Mouse (Mus musculus) midbrain, postnatal 0 days (tissue): ENCODE results near the gene Cry2. TPM values are rescaled to one million over a fixed set of nuclear protein-coding genes. Genes with fewer than 3 reads are reported as not detected.
A peak's percentile ranks its signal among the peaks of the same experiment; 100 is the strongest.

Experiments
- ATAC-seq: fragments of 200-750 bp; cut with Nextera tagmentation; 2 replicates; pipeline ENCODE4 v1.8.0; 2017; ENCODE audit warnings: moderate number of reproducible peaks, mild to moderate bottlenecking, moderate TSS enrichment, moderate library complexity; ENCODE audit not compliant: low FRiP score
- DNase-seq: peaks from one replicate; pipeline ENCODE4 v3.0.0-alpha.2; 2015; ENCODE audit warnings: low spot score
- H3K27ac ChIP-seq: fragments of 300-500 bp; sonication (generic); 2 replicates; pipeline ENCODE4 v1.5.1; 2014; ENCODE audit warnings: low read depth, mild to moderate bottlenecking, low read length, mixed read lengths
- H3K27me3 ChIP-seq: fragments of 300-500 bp; sonication (generic); 2 replicates; pipeline ENCODE4 v1.6.1; 2014; ENCODE audit warnings: low read length, control low read depth, mixed read lengths; ENCODE audit not compliant: insufficient read depth
- H3K36me3 ChIP-seq: fragments of 300-500 bp; sonication (generic); 2 replicates; pipeline ENCODE4 v1.6.1; 2014; ENCODE audit warnings: low read length, control low read depth, mixed read lengths; ENCODE audit not compliant: insufficient read depth
- H3K4me1 ChIP-seq: fragments of 300-500 bp; sonication (generic); 2 replicates; pipeline ENCODE4 v1.6.1; 2014; ENCODE audit warnings: mild to moderate bottlenecking, control low read depth, antibody characterized with exemption, low read length, mixed read lengths; ENCODE audit not compliant: insufficient read depth
- H3K4me2 ChIP-seq: fragments of 300-500 bp; sonication (generic); 2 replicates; pipeline ENCODE4 v1.6.1; 2014; ENCODE audit warnings: low read depth, mild to moderate bottlenecking, low read length, mixed read lengths; ENCODE audit not compliant: poor library complexity, severe bottlenecking
- H3K4me3 ChIP-seq: fragments of 300-500 bp; sonication (generic); 2 replicates; pipeline ENCODE4 v1.5.1; 2014; ENCODE audit warnings: low read depth, mild to moderate bottlenecking, low read length, moderate library complexity
- H3K9ac ChIP-seq: fragments of 300-500 bp; sonication (generic); replicated peaks from 2 replicates; pipeline ENCODE4 v1.6.1; 2014; ENCODE audit warnings: mild to moderate bottlenecking, low read length, moderate library complexity, mixed read lengths; ENCODE audit not compliant: poor library complexity, severe bottlenecking
- H3K9me3 ChIP-seq: fragments of 300-500 bp; sonication (generic); 2 replicates; pipeline ENCODE4 v1.6.1; 2016; ENCODE audit warnings: low read length, control low read depth
- CTCF ChIP-seq: IDR thresholded peaks from 2 replicates; pipeline ENCODE4 v1.5.1; 2016; ENCODE audit warnings: antibody characterized with exemption, mild to moderate bottlenecking
- WGBS: fragments of 180-500 bp; shearing (Covaris S2); extraction: QIAGEN DNeasy Blood & Tissue Kit; methylation state at CpG from one replicate; pipeline ENCODE4 v1.1.7; 2014; 5-methylcytosine and 5-hydroxymethylcytosine counted together
- polyA plus RNA-seq: library from polyadenylated mRNA; unstranded; fragments of >200 nt; fragmentation: Nextera tagmentation; extraction: Ambion mirVana; gene quantifications from 2 replicates; pipeline ENCODE4 v1.2.1, GENCODE M21; 2015
- total RNA-seq: library from RNA; depleted of rRNA; stranded (reverse); fragments of >200 nt; gene quantifications from 2 replicates; pipeline ENCODE4 v1.2.3, GENCODE M21; 2014

Gene Cry2
- total and polyA plus RNA-seq, 2 experiments from 2014 or later: 41.9 to 55.2 TPM

DNA sequence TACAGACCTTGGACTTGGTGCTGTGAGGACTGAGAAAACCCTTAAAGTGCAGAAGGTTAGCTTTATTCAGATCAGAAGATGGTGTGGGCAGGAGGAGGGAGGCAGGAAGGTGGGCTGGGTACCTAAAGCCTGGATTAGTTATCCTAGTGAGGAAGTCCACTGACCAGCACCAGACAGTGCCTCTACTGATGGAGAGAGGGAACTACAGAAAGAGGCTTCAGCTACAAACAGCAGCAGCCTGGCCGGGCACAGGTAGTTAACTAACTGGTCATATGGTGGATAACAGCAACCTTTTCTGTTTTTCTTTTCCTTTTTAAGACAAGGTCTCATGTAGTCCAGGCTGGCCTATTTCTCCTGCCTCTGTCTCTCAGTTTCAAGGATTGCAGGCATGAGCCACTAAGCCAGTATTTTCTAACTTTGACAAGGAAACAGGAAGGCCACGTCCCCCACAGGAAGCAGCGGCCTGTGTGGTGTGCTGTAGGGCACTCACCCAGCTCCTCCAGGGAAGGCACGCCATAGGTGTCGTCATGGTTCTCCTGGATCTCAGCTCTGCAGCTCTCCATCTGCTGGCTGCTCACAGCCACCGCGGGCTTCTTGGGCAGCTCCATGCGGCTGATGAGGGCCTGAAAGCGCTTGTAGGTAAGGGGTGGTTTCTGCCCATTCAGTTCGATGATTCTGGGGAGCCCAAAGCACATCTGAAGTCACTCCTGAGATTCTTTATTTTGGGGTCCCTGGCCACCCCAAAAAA lies 11.3 kb downstream of the Cry2 start:
- whole genome bisulfite sequencing: 81% methylated on average over 10 of the region's 10 CpGs
- ATAC-seq (no peak), DNase-seq (peak; percentile 43)
- Histone ChIP-seq H3K4me1 (0 out of 2 replicates have a peak, but pooled peaks cover 6% of the 10 kb centered on the region), H3K27ac (peak overlapping the region; percentile 71; the same call in 1 of the 2 replicates), H3K27me3 (no peaks in the 10 kb centered on the region), H3K4me3 (no peak overlapping the region), H3K4me2 (no peak overlapping the region), H3K36me3 (peaks cover 68% of the 10 kb centered on the region), H3K9ac (no peak overlapping the region), H3K9me3 (no peaks in the 10 kb centered on the region)
- TF ChIP-seq CTCF: peak; percentile 59

DNA sequence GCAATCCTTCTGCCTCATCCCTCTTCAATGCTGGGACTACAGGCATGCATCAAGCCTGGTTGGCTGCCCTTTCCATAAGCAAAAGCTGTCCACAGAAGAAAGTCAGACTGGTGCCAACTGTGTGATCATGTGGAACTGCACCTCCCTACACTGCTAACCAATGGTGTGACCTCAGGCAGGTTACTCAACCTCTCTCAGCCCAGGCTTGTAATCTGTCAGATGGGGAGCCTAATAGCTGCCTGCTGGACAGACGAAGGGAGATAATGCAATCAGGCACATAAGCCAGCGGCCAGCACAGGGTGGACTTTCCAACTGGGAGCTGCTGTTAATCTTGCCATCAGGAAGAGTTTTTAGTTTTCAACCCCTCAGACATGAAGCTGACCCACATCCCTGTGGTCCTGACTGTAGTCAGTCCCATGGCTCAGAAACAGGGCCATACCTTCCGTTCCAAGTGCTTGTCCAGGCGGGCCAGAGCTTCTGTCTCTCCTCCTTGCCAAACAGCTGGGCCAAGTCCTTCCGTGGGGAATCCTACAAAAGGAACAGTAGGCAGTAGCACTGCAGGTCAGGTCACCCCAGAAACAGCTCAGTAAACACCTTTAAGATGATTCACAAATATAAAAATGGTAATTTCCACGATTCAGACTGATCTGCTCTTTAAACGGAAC lies 12.0 kb downstream of the Cry2 start:
- Histone ChIP-seq H3K4me1 (0 out of 2 replicates have a peak, but pooled peaks cover 6% of the 10 kb centered on the region), H3K4me3 (no peak overlapping the region), H3K4me2 (no peak overlapping the region), H3K9ac (no peak overlapping the region), H3K27ac (no peak overlapping the region), H3K9me3 (no peaks in the 10 kb centered on the region), H3K36me3 (peaks cover 75% of the 10 kb centered on the region), H3K27me3 (no peaks in the 10 kb centered on the region)
- DNase-seq (no peak), ATAC-seq (no peak)
- no peak for TF ChIP-seq CTCF
- 91% methylated on average over 7 of the region's 7 CpGs for WGBS

DNA sequence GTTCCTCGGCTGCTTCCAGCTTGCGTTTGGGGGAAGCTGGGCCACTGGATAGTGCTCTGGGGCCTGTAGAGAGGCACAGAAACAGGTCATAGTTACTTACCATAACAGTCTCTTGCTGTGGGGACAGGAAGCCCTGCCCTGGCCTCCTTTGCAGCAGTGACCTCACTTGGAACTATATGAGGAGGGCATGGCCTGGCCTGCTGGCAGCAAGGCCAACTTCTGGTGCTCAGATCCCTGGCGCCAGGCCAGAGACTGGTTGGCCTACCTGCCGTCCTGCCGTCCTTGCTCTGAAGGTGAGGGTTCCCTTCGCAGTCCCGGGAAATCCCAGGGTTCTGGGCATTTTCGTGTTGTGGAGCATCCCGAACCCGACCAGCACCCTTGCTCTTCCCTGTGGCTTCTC lies 22.1 kb downstream of the Cry2 start:
- Histone ChIP-seq H3K4me2 (no peak overlapping the region), H3K9ac (no peak overlapping the region), H3K4me3 (no peak overlapping the region), H3K36me3 (peaks cover 90% of the 10 kb centered on the region), H3K27me3 (no peaks in the 10 kb centered on the region), H3K9me3 (no peaks in the 10 kb centered on the region), H3K27ac (no peak overlapping the region), H3K4me1 (no peaks in the 10 kb centered on the region)
- no peak for ATAC-seq
- TF ChIP-seq CTCF: no peak
- WGBS: 87% methylated on average over 10 of the region's 10 CpGs
- DNase-seq: no peak

DNA sequence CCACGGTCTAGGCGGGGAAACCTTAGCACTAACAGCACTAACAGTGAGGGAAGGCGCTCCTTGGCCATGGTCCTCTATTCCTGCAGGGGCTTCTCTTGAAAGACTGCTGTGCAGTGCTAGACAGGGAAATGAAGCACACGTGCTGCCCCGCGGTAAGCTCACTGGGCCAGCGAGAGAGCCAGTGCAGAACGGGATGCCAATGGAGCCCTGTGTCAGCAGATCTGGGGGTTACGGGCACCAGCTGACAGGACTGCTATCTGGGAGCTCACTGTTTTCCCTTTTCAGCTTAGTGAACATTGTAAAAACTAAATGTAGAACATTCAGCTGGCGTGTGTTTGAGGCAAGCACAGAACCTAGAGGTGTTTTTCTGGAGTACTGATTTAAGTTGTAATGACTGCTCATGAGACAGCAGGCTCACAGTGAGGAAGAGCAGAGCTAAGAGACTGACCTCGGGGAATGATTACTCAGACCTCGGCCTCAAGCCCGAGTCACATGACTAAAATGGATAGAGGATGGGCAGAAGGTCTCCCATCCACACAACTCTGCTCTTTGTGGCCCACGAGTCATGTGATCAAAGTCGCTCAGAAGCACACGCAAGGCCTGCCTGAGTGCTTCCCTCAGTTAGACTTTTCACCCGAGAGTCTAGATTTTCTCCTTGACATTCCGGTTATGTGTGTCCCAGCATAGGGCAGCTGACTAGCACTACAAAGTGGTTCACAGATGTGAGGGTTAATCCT lies 25.4 kb downstream of the Cry2 start:
- peaks cover 86% of the 10 kb centered on the region for H3K36me3 ChIP-seq
- H3K9me3 ChIP-seq: no peaks in the 10 kb centered on the region
- ATAC-seq (no peak), DNase-seq (no peak)
- no peaks in the 10 kb centered on the region for H3K4me1 ChIP-seq
- no peak overlapping the region for H3K9ac ChIP-seq
- H3K4me2 ChIP-seq: no peak overlapping the region
- H3K4me3 ChIP-seq: no peak overlapping the region
- no peak for TF ChIP-seq CTCF
- no peaks in the 10 kb centered on the region for H3K27me3 ChIP-seq
- whole genome bisulfite sequencing: 91% methylated on average over 18 of the region's 18 CpGs
- H3K27ac ChIP-seq: no peak overlapping the region

DNA sequence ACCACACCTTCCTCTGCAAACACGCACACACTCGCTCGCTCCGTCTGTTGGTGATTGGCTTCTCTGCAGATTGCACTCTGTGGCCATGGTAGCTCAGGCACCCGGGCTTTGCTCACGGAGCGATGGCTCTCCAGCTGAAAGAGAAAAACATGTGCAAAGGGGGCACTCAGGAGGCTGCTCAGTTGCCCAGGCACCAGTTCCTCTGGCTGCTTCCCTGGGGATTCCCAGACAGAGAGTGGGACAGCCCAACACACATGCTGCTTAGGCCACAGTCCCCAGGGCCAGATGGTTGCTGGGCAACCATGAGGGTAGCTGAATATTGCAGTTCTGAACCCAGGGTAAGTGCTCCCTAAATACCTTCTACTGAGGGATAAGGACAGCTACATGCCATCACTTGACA lies 28.2 kb downstream of the Cry2 start:
- DNase-seq: peak; percentile 45
- no peaks in the 10 kb centered on the region for H3K9me3 ChIP-seq
- no peak overlapping the region for H3K4me3 ChIP-seq
- no peak overlapping the region for H3K4me2 ChIP-seq
- H3K36me3 ChIP-seq: peaks cover 62% of the 10 kb centered on the region
- H3K27me3 ChIP-seq: no peaks in the 10 kb centered on the region
- H3K9ac ChIP-seq: peak overlapping the region; percentile 13; the same call in 1 of the 2 replicates
- no peak overlapping the region for H3K27ac ChIP-seq
- no peaks in the 10 kb centered on the region for H3K4me1 ChIP-seq
- 76% methylated on average over 7 of the region's 7 CpGs for WGBS
- TF ChIP-seq CTCF: no peak
- ATAC-seq: no peak
